Mouse (Mus musculus) neural tube, embryonic 13.5 days (tissue): ENCODE measurements around the gene Nnmt. TPM values are rescaled to one million over a fixed set of nuclear protein-coding genes. Genes with fewer than 3 reads are reported as not detected.

Experiments used
- ATAC-seq: fragments of 200-750 bp; cut with Nextera tagmentation; 2 replicates; pipeline ENCODE4 v1.8.0; 2017; ENCODE audit warnings: low read depth, mild to moderate bottlenecking, moderate TSS enrichment, moderate library complexity
- H3K27ac ChIP-seq: fragments of 300-500 bp; sonication (generic); replicated peaks from 2 replicates; pipeline ENCODE4 v1.5.1; 2015; ENCODE audit warnings: moderate library complexity, mild to moderate bottlenecking, inconsistent platforms
- H3K27me3 ChIP-seq: fragments of 300-500 bp; sonication (generic); 2 replicates; pipeline ENCODE4 v1.6.1; 2015; ENCODE audit warnings: mild to moderate bottlenecking, inconsistent platforms
- H3K36me3 ChIP-seq: fragments of 300-500 bp; sonication (generic); 2 replicates; pipeline ENCODE4 v1.6.1; 2015; ENCODE audit warnings: mild to moderate bottlenecking, inconsistent platforms
- H3K4me1 ChIP-seq: fragments of 300-500 bp; sonication (generic); replicated peaks from 2 replicates; pipeline ENCODE4 v1.6.1; 2015; ENCODE audit warnings: inconsistent platforms
- H3K4me2 ChIP-seq: fragments of 300-500 bp; sonication (generic); 2 replicates; pipeline ENCODE4 v1.6.1; 2015; ENCODE audit warnings: inconsistent platforms, mild to moderate bottlenecking, moderate library complexity
- H3K4me3 ChIP-seq: fragments of 300-500 bp; sonication (generic); 2 replicates; pipeline ENCODE4 v1.5.1; 2015; ENCODE audit warnings: mild to moderate bottlenecking, inconsistent platforms
- H3K9ac ChIP-seq: fragments of 300-500 bp; sonication (generic); 2 replicates; pipeline ENCODE4 v1.6.1; 2015; ENCODE audit warnings: moderate library complexity, mild to moderate bottlenecking, inconsistent platforms
- H3K9me3 ChIP-seq: fragments of 300-500 bp; sonication (generic); 2 replicates; pipeline ENCODE4 v1.6.1; 2016; ENCODE audit warnings: inconsistent platforms
- WGBS: fragments of 180-500 bp; shearing (Covaris S2); methylation state at CpG from one replicate; pipeline ENCODE4 v1.1.7; 2015; 5-methylcytosine and 5-hydroxymethylcytosine counted together
- polyA plus RNA-seq: library from polyadenylated mRNA; unstranded; fragments of >200 nt; fragmentation: Nextera tagmentation; extraction: Ambion mirVana; gene quantifications from 2 replicates; pipeline ENCODE4 v1.2.1, GENCODE M21; 2015

Gene Nnmt
- polyA plus RNA-seq, 1 experiment from 2014 or later: 0.75 TPM

DNA sequence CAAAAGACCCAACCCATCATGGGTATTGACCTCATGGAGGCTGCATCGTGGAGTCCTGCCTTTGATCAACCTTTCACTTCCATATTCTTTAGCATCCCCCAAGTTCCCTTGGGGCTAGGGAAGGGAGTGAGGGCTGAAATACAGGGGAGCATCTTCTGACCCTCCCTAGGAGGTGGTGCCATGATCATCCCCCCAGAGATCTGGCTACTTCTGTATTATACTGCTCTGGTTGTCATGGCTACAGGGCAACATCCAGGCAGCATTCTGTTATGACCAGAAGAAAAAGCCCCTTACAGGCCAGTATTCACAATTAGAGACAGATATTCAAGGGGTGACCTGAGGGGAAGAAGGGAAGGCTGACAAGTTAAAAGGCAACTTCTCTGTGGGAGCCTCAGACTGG, 14.3 kb upstream of the Nnmt start:
- H3K9ac ChIP-seq: no peak overlapping the region
- no peak overlapping the region for H3K27ac ChIP-seq
- no peak overlapping the region for H3K4me3 ChIP-seq
- WGBS: 56% methylated on average over 1 of the region's 1 CpGs
- H3K4me2 ChIP-seq: no peak overlapping the region
- no peaks in the 10 kb centered on the region for H3K36me3 ChIP-seq
- no peaks in the 10 kb centered on the region; the same call in none of the 2 replicates for H3K9me3 ChIP-seq
- 0 out of 2 replicates have a peak, but pooled peaks cover 3% of the 10 kb centered on the region for H3K27me3 ChIP-seq
- ATAC-seq: no peak
- H3K4me1 ChIP-seq: 0 out of 2 replicates have a peak, but pooled peaks cover 7% of the 10 kb centered on the region

DNA sequence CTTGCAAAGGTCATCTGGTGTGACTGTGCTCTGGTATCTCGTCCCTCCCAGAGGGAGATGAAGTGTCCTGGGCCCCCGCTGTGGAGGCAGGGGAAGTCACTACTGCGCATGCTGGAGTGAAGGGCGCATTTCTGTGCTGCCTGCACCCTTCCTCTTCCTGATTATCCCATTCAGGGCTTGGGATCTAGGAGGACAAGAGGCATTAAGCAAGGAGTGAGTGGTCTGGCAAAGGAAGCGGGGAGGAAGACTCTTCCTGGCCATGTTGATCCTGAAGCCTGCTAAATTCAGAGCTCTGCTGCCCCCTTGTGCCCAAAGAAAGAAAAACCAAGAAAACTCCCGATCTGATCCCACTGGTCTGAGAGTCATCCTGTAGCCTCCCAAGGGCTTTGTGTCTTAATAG, 13.6 kb upstream of the Nnmt start:
- H3K9me3 ChIP-seq: no peaks in the 10 kb centered on the region; the same call in 1 of the 2 replicates
- H3K4me3 ChIP-seq: no peak overlapping the region
- H3K27ac ChIP-seq: no peak overlapping the region
- 0 out of 2 replicates have a peak, but pooled peaks cover 3% of the 10 kb centered on the region for H3K27me3 ChIP-seq
- H3K4me2 ChIP-seq: peak overlapping the region; percentile 31; the same call in 1 of the 2 replicates
- no peaks in the 10 kb centered on the region for H3K36me3 ChIP-seq
- no peak overlapping the region for H3K9ac ChIP-seq
- WGBS: 29% methylated on average over 6 of the region's 6 CpGs
- ATAC-seq: peak; percentile 63; the same call in 1 of the 2 replicates
- H3K4me1 ChIP-seq: 0 out of 2 replicates have a peak, but pooled peaks cover 7% of the 10 kb centered on the region

DNA sequence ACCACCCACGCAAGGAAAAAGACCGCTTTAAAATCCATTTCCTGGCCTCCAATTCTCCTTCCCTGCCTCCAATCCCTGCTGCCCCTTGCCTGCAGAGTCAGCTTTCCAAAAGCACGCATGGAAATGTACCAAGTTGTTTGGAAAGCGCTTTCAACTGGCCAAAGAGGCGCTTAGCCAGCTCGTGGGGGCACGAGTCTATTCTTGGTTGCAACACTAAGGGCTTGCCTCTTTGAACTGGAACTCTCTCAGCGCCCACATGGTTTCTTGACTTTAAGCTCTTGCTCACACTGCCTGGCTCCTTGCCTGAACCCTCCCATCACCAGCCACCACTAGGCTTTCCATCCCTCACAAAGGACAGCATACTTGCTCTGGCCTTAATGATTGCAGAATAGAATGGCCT, 13.2 kb upstream of the Nnmt start:
- H3K4me1 ChIP-seq: 0 out of 2 replicates have a peak, but pooled peaks cover 7% of the 10 kb centered on the region
- H3K27me3 ChIP-seq: 0 out of 2 replicates have a peak, but pooled peaks cover 3% of the 10 kb centered on the region
- H3K4me2 ChIP-seq: no peak overlapping the region
- H3K9me3 ChIP-seq: no peaks in the 10 kb centered on the region; the same call in 1 of the 2 replicates
- no peaks in the 10 kb centered on the region for H3K36me3 ChIP-seq
- no peak overlapping the region for H3K4me3 ChIP-seq
- H3K27ac ChIP-seq: no peak overlapping the region
- WGBS: 80% methylated on average over 8 of the region's 8 CpGs
- no peak overlapping the region for H3K9ac ChIP-seq
- ATAC-seq: peak; percentile 8; the same call in 1 of the 2 replicates

DNA sequence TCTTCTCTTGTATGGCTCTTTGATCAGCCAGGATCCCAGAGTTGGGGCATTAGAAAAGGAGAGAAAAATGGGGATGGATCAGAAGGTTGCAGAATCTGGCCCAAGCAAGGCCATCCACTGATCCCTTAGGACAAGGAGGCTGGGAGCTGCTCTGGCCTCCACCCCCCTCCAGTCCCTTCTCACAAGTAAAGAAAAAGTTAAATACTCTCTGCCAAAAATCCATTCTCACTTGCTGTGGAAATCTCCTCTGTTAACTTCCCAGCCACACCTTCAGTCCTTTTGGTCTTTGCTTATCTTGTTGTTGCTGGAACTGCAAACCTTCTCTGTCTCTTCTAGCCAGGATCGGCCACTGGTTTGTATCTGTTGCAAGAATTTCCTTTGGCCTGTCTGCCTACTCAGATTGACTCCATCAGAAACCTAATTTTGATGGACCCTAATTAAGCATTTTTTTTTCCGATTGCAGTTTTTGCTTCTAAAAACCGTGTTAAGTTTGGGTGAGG, 12.6 kb upstream of the Nnmt start:
- Histone ChIP-seq H3K36me3 (no peaks in the 10 kb centered on the region), H3K4me3 (no peak overlapping the region), H3K9ac (no peak overlapping the region), H3K27me3 (0 out of 2 replicates have a peak, but pooled peaks cover 3% of the 10 kb centered on the region), H3K9me3 (no peaks in the 10 kb centered on the region), H3K4me2 (no peak overlapping the region), H3K4me1 (0 out of 2 replicates have a peak, but pooled peaks cover 7% of the 10 kb centered on the region), H3K27ac (no peak overlapping the region)
- 86% methylated on average over 3 of the region's 3 CpGs for WGBS
- no peak for ATAC-seq

DNA sequence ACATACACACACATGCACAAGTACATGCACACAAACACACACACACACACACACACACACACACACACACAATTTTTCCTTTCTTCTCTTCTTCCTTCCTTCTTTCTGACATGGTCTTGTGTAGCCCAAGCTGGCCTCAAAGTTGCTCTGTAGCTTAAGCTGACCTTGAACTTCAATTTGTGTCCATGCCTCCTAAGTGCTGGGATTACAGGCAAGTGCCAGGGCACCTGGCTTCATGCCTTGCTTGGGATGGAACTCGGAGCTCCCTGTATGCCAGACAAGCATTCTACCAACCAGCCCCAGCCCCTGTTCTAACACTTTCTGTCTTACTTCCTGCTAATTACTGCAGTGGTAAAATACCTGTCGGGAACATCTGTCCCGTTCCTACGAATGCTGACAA, 8.3 kb upstream of the Nnmt start:
- no peaks in the 10 kb centered on the region for H3K9me3 ChIP-seq
- ATAC-seq: no peak
- H3K9ac ChIP-seq: no peak overlapping the region
- 85% methylated on average over 4 of the region's 4 CpGs for WGBS
- H3K27me3 ChIP-seq: no peaks in the 10 kb centered on the region
- H3K4me1 ChIP-seq: no peaks in the 10 kb centered on the region
- H3K27ac ChIP-seq: no peak overlapping the region
- H3K4me2 ChIP-seq: no peak overlapping the region
- no peak overlapping the region for H3K4me3 ChIP-seq
- H3K36me3 ChIP-seq: no peaks in the 10 kb centered on the region

DNA sequence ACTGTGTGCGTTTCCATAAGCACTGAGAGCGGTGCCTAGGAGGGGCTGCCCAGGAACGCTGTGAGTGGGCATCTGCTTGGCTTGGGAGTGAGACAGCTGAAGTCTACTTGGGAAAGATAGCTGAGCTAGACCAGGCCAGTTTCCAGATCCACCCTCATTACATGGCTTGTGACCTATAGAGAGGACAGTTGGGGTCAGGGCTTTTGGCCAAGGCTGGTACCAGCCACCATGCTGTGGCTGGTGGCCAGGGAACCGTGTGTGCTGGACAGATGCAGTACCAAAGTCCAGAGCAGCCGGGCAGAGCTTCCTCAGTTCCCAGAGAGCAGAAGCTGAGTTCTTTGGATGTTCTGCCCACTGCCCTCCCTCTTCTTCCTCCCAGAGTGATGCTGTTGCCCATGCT, 7.6 kb upstream of the Nnmt start:
- Histone ChIP-seq H3K9me3 (no peaks in the 10 kb centered on the region), H3K4me1 (no peaks in the 10 kb centered on the region), H3K9ac (no peak overlapping the region), H3K27me3 (no peaks in the 10 kb centered on the region), H3K27ac (no peak overlapping the region), H3K36me3 (no peaks in the 10 kb centered on the region), H3K4me2 (no peak overlapping the region), H3K4me3 (no peak overlapping the region)
- 88% methylated on average over 5 of the region's 5 CpGs for WGBS
- ATAC-seq: no peak

DNA sequence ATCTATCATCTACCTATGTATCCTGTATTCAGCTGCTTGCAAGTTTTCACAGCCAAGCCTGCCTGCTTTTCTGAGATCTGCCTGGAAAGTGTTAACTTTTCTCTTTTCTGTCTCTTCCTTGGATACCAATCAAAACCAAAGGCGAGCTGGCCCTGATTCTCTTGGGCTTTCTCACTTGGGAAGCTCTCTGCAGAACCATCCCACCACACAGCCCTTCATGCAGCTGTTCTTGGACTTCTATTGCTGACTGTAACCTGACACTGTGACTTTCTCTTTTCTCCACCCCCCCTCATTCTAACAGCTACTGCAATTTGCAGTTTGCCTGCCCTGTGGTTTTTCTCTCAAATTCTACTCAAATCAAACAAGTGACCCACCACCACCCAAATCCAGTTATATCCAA, 6.1 kb upstream of the Nnmt start:
- no peaks in the 10 kb centered on the region for H3K27me3 ChIP-seq
- no peak for ATAC-seq
- no peak overlapping the region for H3K4me2 ChIP-seq
- no peaks in the 10 kb centered on the region for H3K9me3 ChIP-seq
- H3K9ac ChIP-seq: no peak overlapping the region
- no peak overlapping the region for H3K27ac ChIP-seq
- H3K4me3 ChIP-seq: no peak overlapping the region
- 40% methylated on average over 1 of the region's 1 CpGs for WGBS
- H3K4me1 ChIP-seq: no peaks in the 10 kb centered on the region
- no peaks in the 10 kb centered on the region for H3K36me3 ChIP-seq

DNA sequence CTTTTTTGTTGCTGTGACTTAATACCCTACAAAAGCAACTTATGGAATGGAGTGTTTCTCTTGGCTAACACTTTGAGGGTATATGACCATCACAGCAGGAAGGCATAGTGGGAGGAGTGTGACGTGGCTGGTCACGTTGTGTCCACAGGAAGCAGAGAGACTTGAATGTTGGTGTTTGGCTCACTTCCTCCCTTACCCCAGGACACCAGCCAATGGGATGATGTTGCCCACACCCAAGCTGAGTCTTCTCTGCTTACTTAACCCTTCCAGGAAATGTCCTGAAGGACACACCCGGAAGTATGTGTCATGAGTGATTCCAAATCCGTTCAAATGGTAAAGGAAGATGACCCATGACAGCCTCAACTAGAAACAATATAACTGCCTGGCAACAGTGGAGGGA, 4.8 kb upstream of the Nnmt start:
- H3K27me3 ChIP-seq: no peaks in the 10 kb centered on the region
- H3K9me3 ChIP-seq: no peaks in the 10 kb centered on the region
- no peak overlapping the region for H3K9ac ChIP-seq
- H3K36me3 ChIP-seq: no peaks in the 10 kb centered on the region
- no peak for ATAC-seq
- H3K4me2 ChIP-seq: no peak overlapping the region
- no peak overlapping the region for H3K4me3 ChIP-seq
- H3K27ac ChIP-seq: no peak overlapping the region
- WGBS: 69% methylated on average over 4 of the region's 4 CpGs
- H3K4me1 ChIP-seq: no peaks in the 10 kb centered on the region

DNA sequence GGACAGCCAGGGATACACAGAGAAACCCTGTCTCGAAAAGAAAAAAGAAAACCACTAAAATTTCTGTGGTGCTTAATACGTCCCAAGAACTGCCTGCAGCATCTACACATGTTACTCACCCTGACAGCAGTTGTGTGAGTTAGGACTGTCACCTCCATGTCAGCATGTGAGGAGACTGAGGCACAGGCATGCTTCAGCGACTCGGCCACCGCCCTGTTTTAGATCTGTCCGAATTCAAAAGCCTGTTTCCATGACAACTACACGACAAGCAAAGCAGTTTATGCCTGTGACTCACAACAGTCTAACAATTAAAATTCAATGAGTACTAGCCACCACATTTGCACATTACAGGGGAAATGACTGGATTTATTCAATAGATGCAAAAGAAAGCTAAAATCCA, 2.5 kb upstream of the Nnmt start:
- Histone ChIP-seq H3K4me2 (no peak overlapping the region), H3K9ac (no peak overlapping the region), H3K27ac (no peak overlapping the region), H3K4me1 (no peaks in the 10 kb centered on the region), H3K9me3 (no peaks in the 10 kb centered on the region), H3K36me3 (no peaks in the 10 kb centered on the region), H3K27me3 (no peaks in the 10 kb centered on the region), H3K4me3 (no peak overlapping the region)
- no peak for ATAC-seq
- 31% methylated on average over 7 of the region's 7 CpGs for WGBS

DNA sequence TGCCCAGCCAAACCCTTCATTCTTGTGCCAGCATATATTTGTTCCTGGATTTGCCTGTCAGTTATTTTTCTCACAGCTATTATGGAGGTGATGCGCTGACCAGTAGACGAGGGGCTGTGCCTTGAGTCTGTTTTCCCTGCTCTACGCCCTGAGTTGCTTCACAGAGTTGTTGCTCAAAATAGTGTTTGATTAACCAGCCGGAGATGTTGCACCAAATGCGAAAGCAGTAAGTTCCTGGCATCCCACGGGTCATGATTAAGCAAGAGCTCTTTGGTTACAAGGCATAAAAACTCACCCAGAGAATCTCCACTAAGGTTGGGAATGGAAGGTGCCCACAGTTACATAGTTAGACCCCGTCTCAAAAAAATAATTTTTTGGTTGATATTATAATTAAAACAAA, 1.2 kb upstream of the Nnmt start:
- H3K27me3 ChIP-seq: no peaks in the 10 kb centered on the region
- no peaks in the 10 kb centered on the region for H3K4me1 ChIP-seq
- H3K27ac ChIP-seq: no peak overlapping the region
- no peak overlapping the region for H3K4me2 ChIP-seq
- H3K9ac ChIP-seq: no peak overlapping the region
- 91% methylated on average over 7 of the region's 7 CpGs for WGBS
- H3K4me3 ChIP-seq: no peak overlapping the region
- no peaks in the 10 kb centered on the region for H3K36me3 ChIP-seq
- H3K9me3 ChIP-seq: no peaks in the 10 kb centered on the region
- ATAC-seq: no peak

DNA sequence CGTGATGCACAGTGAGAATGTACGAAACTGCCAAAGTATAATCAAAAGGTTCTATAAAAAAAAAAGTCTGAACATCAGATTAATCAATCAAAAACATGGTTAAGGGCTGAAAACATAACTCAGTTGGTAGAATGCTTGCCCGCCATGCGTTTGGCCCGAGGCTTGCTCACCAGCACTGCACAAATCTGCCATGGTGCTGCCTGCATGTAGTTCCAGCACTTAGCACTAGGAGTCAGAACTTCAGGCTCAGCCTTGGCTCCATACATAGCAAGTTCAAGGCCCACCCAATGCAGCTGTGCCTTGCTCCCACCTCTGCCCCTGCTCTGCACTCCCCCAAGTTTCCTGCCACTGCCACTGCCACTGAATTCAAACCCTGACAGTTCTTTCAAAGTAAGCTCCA, 744 bp upstream of the Nnmt start:
- 93% methylated on average over 5 of the region's 5 CpGs for WGBS
- no peak for ATAC-seq
- H3K4me2 ChIP-seq: no peak overlapping the region
- no peaks in the 10 kb centered on the region for H3K4me1 ChIP-seq
- no peaks in the 10 kb centered on the region for H3K36me3 ChIP-seq
- no peaks in the 10 kb centered on the region for H3K27me3 ChIP-seq
- H3K27ac ChIP-seq: no peak overlapping the region
- H3K4me3 ChIP-seq: no peak overlapping the region
- no peaks in the 10 kb centered on the region for H3K9me3 ChIP-seq
- H3K9ac ChIP-seq: no peak overlapping the region

DNA sequence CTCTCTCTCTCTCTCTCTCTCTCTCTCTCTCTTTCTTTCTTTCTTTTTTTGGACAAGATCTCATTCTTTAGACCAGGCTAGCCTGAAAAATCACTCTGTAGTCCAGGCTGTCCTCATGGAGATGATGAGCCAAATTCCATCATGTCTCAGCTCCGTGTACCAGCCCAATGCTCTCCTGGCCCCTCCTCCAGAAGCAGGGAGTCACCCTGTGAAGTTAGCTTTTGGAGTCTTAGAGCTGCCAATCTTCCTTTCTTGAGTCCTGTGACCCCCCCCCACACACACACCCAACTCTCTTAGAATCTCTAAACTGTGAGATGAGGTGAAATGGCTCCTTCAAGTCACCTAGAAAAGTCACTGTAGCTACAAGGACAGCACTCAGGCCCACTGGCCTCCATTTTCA, 727 bp downstream of the Nnmt start:
- no peak overlapping the region for H3K27ac ChIP-seq
- H3K27me3 ChIP-seq: no peaks in the 10 kb centered on the region
- no peaks in the 10 kb centered on the region for H3K9me3 ChIP-seq
- no peak overlapping the region for H3K4me3 ChIP-seq
- H3K36me3 ChIP-seq: no peaks in the 10 kb centered on the region
- H3K4me2 ChIP-seq: no peak overlapping the region
- no peak for ATAC-seq
- H3K4me1 ChIP-seq: no peaks in the 10 kb centered on the region
- WGBS: 87% methylated on average over 1 of the region's 1 CpGs
- H3K9ac ChIP-seq: no peak overlapping the region

DNA sequence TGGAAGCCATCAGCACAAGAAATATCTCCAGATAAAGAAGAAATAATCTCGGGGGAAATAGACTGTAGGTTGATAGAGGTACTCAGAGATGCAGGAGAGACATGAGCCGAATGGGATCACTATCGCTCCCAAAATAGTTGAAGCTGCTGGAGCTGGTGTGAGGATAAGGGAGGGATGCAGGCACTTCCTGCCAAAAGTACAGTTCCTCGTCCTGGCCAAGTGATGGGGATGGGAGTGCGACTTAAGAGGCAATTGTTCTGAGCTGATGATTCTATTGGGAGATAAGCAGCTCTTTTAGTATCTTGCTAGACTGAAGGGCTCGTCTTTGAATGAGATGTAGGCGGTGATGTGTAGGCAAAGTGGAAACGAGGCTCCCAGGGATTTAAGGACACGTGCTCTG, 4.1 kb downstream of the Nnmt start:
- no peaks in the 10 kb centered on the region for H3K9me3 ChIP-seq
- H3K27ac ChIP-seq: no peak overlapping the region
- H3K9ac ChIP-seq: no peak overlapping the region
- 0 out of 2 replicates have a peak, but pooled peaks cover 6% of the 10 kb centered on the region for H3K4me1 ChIP-seq
- no peak for ATAC-seq
- no peaks in the 10 kb centered on the region for H3K27me3 ChIP-seq
- H3K4me2 ChIP-seq: no peak overlapping the region
- 84% methylated on average over 9 of the region's 9 CpGs for WGBS
- H3K4me3 ChIP-seq: no peak overlapping the region
- H3K36me3 ChIP-seq: no peaks in the 10 kb centered on the region
